Mouse (Mus musculus): ENCODE measurements around the gene Myh9. TPM values are rescaled to one million over a fixed set of nuclear protein-coding genes. Genes with fewer than 3 reads are reported as not detected.
A peak's percentile ranks its signal among the peaks of the same experiment; 100 is the strongest.
"Not testable (repeated sequence)": the region's sequence is repeated elsewhere in the genome, so short reads cannot be mapped to it uniquely, and the experiment has no call there.

Gene Myh9
- polyA plus RNA-seq, 1 experiment from 2014 or later = 86.6 TPM

- H3K4me1 ChIP-seq (ENCODE audit: insufficient read depth) = no peaks in the 10 kb centered on the region
- no peak for ATAC-seq (ENCODE audit: insufficient read depth)
- no peak overlapping the region for H3K9ac ChIP-seq
- H3K36me3 ChIP-seq (ENCODE audit: insufficient read depth) = no peaks in the 10 kb centered on the region
- no peak overlapping the region for H3K27ac ChIP-seq (ENCODE audit: low read depth)
- no peak overlapping the region for H3K4me2 ChIP-seq
- no peak overlapping the region for H3K4me3 ChIP-seq (ENCODE audit: low read depth, low read length)
- no peak for DNase-seq
- WGBS = 46% methylated on average over 11 of the region's 11 CpGs
- H3K27me3 ChIP-seq (ENCODE audit: insufficient read depth, low read length) = no peaks in the 10 kb centered on the region
- H3K9me3 ChIP-seq (ENCODE audit: low read depth, low read length) = no peaks in the 10 kb centered on the region
- no peak for TF ChIP-seq CTCF (IDR thresholded peaks at IDR 0.05; ENCODE audit: low read depth)
Measured at GRCm38 (mm10) chr15:77752443-77752842, 89.5 kb downstream of the Myh9 start.

GRCm38 (mm10) chr15:77750461-77750860 lies 91.5 kb downstream of the Myh9 start:
- Histone ChIP-seq H3K36me3 (ENCODE audit: insufficient read depth) (no peaks in the 10 kb centered on the region), H3K9me3 (ENCODE audit: low read depth, low read length) (no peaks in the 10 kb centered on the region), H3K4me3 (ENCODE audit: low read depth, low read length) (no peak overlapping the region), H3K4me1 (ENCODE audit: insufficient read depth) (no peaks in the 10 kb centered on the region), H3K4me2 (no peak overlapping the region), H3K27ac (ENCODE audit: low read depth) (no peak overlapping the region), H3K9ac (no peak overlapping the region), H3K27me3 (ENCODE audit: insufficient read depth, low read length) (no peaks in the 10 kb centered on the region)
- TF ChIP-seq CTCF (IDR thresholded peaks at IDR 0.05; ENCODE audit: low read depth) = peak; percentile 69
- no peak for ATAC-seq (ENCODE audit: insufficient read depth)
- DNase-seq = peak; percentile 62
- 37% methylated on average over 1 of the region's 1 CpGs for WGBS

GRCm38 (mm10) chr15:77749717-77750116 lies 92.3 kb downstream of the Myh9 start:
- Histone ChIP-seq H3K9ac (no peak overlapping the region), H3K4me2 (no peak overlapping the region), H3K36me3 (ENCODE audit: insufficient read depth) (no peaks in the 10 kb centered on the region), H3K27ac (ENCODE audit: low read depth) (no peak overlapping the region), H3K4me1 (ENCODE audit: insufficient read depth) (no peaks in the 10 kb centered on the region), H3K4me3 (ENCODE audit: low read depth, low read length) (no peak overlapping the region), H3K27me3 (ENCODE audit: insufficient read depth, low read length) (no peaks in the 10 kb centered on the region), H3K9me3 (ENCODE audit: low read depth, low read length) (no peaks in the 10 kb centered on the region)
- no peak for ATAC-seq (ENCODE audit: insufficient read depth)
- 82% methylated on average over 10 of the region's 10 CpGs for WGBS
- TF ChIP-seq CTCF (IDR thresholded peaks at IDR 0.05; ENCODE audit: low read depth) = no peak
- no peak for DNase-seq

GRCm38 (mm10) chr15:77748414-77748813 lies 93.6 kb downstream of the Myh9 start:
- 53% methylated on average over 3 of the region's 3 CpGs for WGBS
- Histone ChIP-seq H3K4me1 (ENCODE audit: insufficient read depth) (no peaks in the 10 kb centered on the region), H3K36me3 (ENCODE audit: insufficient read depth) (no peaks in the 10 kb centered on the region), H3K27me3 (ENCODE audit: insufficient read depth, low read length) (no peaks in the 10 kb centered on the region), H3K4me3 (ENCODE audit: low read depth, low read length) (no peak overlapping the region), H3K4me2 (no peak overlapping the region), H3K9ac (no peak overlapping the region), H3K9me3 (ENCODE audit: low read depth, low read length) (no peaks in the 10 kb centered on the region), H3K27ac (ENCODE audit: low read depth) (no peak overlapping the region)
- ATAC-seq (ENCODE audit: insufficient read depth) = no peak
- no peak for TF ChIP-seq CTCF (IDR thresholded peaks at IDR 0.05; ENCODE audit: low read depth)
- DNase-seq = no peak

- no peak for TF ChIP-seq CTCF (IDR thresholded peaks at IDR 0.05; ENCODE audit: low read depth)
- H3K4me2 ChIP-seq = no peak overlapping the region
- DNase-seq (no peak), ATAC-seq (ENCODE audit: insufficient read depth) (no peak)
- no peak overlapping the region for H3K4me3 ChIP-seq (ENCODE audit: low read depth, low read length)
- no peak overlapping the region for H3K27ac ChIP-seq (ENCODE audit: low read depth)
- no peak overlapping the region for H3K9ac ChIP-seq
- H3K9me3 ChIP-seq (ENCODE audit: low read depth, low read length) = no peaks in the 10 kb centered on the region
- no peaks in the 10 kb centered on the region for H3K27me3 ChIP-seq (ENCODE audit: insufficient read depth, low read length)
- no peaks in the 10 kb centered on the region for H3K4me1 ChIP-seq (ENCODE audit: insufficient read depth)
- H3K36me3 ChIP-seq (ENCODE audit: insufficient read depth) = no peaks in the 10 kb centered on the region
- WGBS = 79% methylated on average over 1 of the region's 1 CpGs
Measured at GRCm38 (mm10) chr15:77746326-77746725, 95.6 kb downstream of the Myh9 start.

GRCm38 (mm10) chr15:77745081-77745480 lies 96.9 kb downstream of the Myh9 start:
- DNase-seq (no peak), ATAC-seq (ENCODE audit: insufficient read depth) (no peak)
- no peaks in the 10 kb centered on the region for H3K27me3 ChIP-seq (ENCODE audit: insufficient read depth, low read length)
- no peaks in the 10 kb centered on the region for H3K9me3 ChIP-seq (ENCODE audit: low read depth, low read length)
- no peak for TF ChIP-seq CTCF (IDR thresholded peaks at IDR 0.05; ENCODE audit: low read depth)
- H3K4me2 ChIP-seq = no peak overlapping the region
- H3K36me3 ChIP-seq (ENCODE audit: insufficient read depth) = no peaks in the 10 kb centered on the region
- H3K27ac ChIP-seq (ENCODE audit: low read depth) = no peak overlapping the region
- no peaks in the 10 kb centered on the region for H3K4me1 ChIP-seq (ENCODE audit: insufficient read depth)
- H3K9ac ChIP-seq = no peak overlapping the region
- H3K4me3 ChIP-seq (ENCODE audit: low read depth, low read length) = no peak overlapping the region

GRCm38 (mm10) chr15:77744632-77745031 lies 97.3 kb downstream of the Myh9 start:
- TF ChIP-seq CTCF (IDR thresholded peaks at IDR 0.05; ENCODE audit: low read depth) = no peak
- H3K4me1 ChIP-seq (ENCODE audit: insufficient read depth) = no peaks in the 10 kb centered on the region
- no peak overlapping the region for H3K9ac ChIP-seq
- no peak overlapping the region for H3K4me2 ChIP-seq
- H3K36me3 ChIP-seq (ENCODE audit: insufficient read depth) = no peaks in the 10 kb centered on the region
- 16% methylated on average over 5 of the region's 5 CpGs for WGBS
- no peaks in the 10 kb centered on the region for H3K27me3 ChIP-seq (ENCODE audit: insufficient read depth, low read length)
- no peak overlapping the region for H3K27ac ChIP-seq (ENCODE audit: low read depth)
- H3K9me3 ChIP-seq (ENCODE audit: low read depth, low read length) = no peaks in the 10 kb centered on the region
- ATAC-seq (ENCODE audit: insufficient read depth) = no peak
- no peak overlapping the region for H3K4me3 ChIP-seq (ENCODE audit: low read depth, low read length)
- no peak for DNase-seq

GRCm38 (mm10) chr15:77741556-77741955 lies 100.4 kb downstream of the Myh9 start:
- ATAC-seq (ENCODE audit: insufficient read depth); H3K4me1 ChIP-seq (ENCODE audit: insufficient read depth); H3K36me3 ChIP-seq (ENCODE audit: insufficient read depth); H3K4me2 ChIP-seq; DNase-seq; H3K9me3 ChIP-seq (ENCODE audit: low read depth, low read length); H3K27me3 ChIP-seq (ENCODE audit: insufficient read depth, low read length); H3K9ac ChIP-seq; H3K4me3 ChIP-seq (ENCODE audit: low read depth, low read length); H3K27ac ChIP-seq (ENCODE audit: low read depth): not testable (repeated sequence)
- WGBS = 76% methylated on average over 6 of the region's 6 CpGs

All from lung, embryonic 14.5 days (tissue).